In the genomic region with DNA sequence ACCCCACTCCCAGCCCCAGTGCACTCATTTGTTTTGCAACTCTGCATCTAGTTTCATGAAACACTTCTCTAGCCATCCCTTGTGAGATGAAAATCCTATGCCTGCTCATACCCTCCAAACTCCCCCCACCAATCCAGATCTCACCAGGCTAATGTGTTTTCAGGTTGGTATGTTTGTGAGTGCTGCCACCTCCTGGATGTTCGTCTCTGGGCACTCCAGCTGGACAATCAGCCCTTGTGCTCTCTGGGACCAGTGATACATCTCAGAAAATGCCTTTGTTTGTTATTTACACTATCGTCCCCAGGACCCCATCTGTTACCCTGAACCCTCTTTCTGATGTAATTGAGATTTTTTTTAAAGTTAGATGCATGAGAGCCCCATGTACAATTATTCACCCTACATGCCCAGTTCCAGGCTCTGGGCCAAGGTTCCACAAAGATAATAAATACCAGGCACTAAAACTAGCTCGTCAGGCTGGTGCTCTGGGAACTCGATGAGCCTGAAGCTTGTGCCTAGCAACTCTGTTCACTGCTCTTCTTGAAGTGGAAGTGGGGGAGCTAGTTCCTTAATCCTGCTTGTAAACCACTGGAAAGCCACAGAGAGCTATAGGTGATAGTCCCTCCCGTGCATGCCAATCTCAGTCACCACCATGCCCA, we compare ENCODE assay signal across 8 mouse cellular contexts.
DNase-seq lines count a peak whose midpoint lies in the region; ATAC-seq lines count a peak whose summit lies in the region.
"Had no signal": no experiment of that assay in that cellular context is flagged by ENCODE, and none has a peak within 500 bp of the region (broad histone marks: within the 10 kb centered on the region; RNA-seq: fewer than 3 reads in every experiment).

No protein-coding gene starts in this region.

- no peaks in the 10 kb centered on the region for H3K9me3 ChIP-seq in hindbrain, embryonic 15.5 days
- H3K9me3 ChIP-seq: embryonic facial prominence, embryonic 12.5 days had no signal

- H3K36me3 ChIP-seq in hindbrain, embryonic 15.5 days = no peaks in the 10 kb centered on the region
- H3K36me3 ChIP-seq: embryonic facial prominence, embryonic 12.5 days had no signal

- H3K4me3 ChIP-seq in hindbrain, embryonic 15.5 days = no peak overlapping the region
- H3K4me3 ChIP-seq: embryonic facial prominence, embryonic 12.5 days had no signal

- H3K27me3 ChIP-seq in hindbrain, embryonic 15.5 days = no peaks in the 10 kb centered on the region
- H3K27me3 ChIP-seq: embryonic facial prominence, embryonic 12.5 days had no signal

- peak; percentile 3 for DNase-seq in 416B (ENCODE audit: low read depth)
- peak; percentile 14 for DNase-seq in NIH3T3 (ENCODE audit: low read depth)
- DNase-seq in embryo, embryonic 10.5 days (ENCODE audit: low spot score) = peak; percentile 62
- peak; percentile 54 to 59 for DNase-seq in left cerebral cortex, postnatal 14 days (ENCODE audit: low spot score in 2 of 2)
- DNase-seq in retina, postnatal 1 day = peak; percentile 65
- no peak for DNase-seq in urinary bladder, postnatal 25 days (ENCODE audit: low spot score)

- H3K9ac ChIP-seq in hindbrain, embryonic 15.5 days = no peak overlapping the region
- H3K9ac ChIP-seq: embryonic facial prominence, embryonic 12.5 days had no signal

- peak; percentile 75; the same call in 1 of the 2 replicates for ATAC-seq in hindbrain, embryonic 15.5 days (ENCODE audit: low FRiP score, low read depth)

- no peak overlapping the region for H3K4me2 ChIP-seq in hindbrain, embryonic 15.5 days
- H3K4me2 ChIP-seq: embryonic facial prominence, embryonic 12.5 days had no signal

- 36% methylated on average over 5 of the region's 5 CpGs for WGBS in hindbrain, embryonic 15.5 days

- intact Hi-C loops in left cerebral cortex, postnatal 14 days (cut with DNase I) = loop anchor here (5.0 to 10.0 kb wide), 2 partner anchors 160 to 1403 kb away; no protein-coding TSS in a partner anchor

- H3K27ac ChIP-seq in hindbrain, embryonic 15.5 days (replicated peaks) = 0 out of 2 replicates have a peak overlapping the region, but pooled peaks have one; percentile 7
- H3K27ac ChIP-seq: embryonic facial prominence, embryonic 12.5 days had no signal

- no peaks in the 10 kb centered on the region for H3K4me1 ChIP-seq in hindbrain, embryonic 15.5 days (replicated peaks)
- H3K4me1 ChIP-seq: embryonic facial prominence, embryonic 12.5 days had no signal
